Mouse (Mus musculus) right cerebral cortex, postnatal 14 days (tissue): ENCODE results near the gene Hoxc12.
A peak's percentile ranks its signal among the peaks of the same experiment; 100 is the strongest.

ENCODE experiments used
- DNase-seq: peaks from one replicate; pipeline ENCODE4 v3.0.0; 2022

Hoxc12 gene

GRCm38 (mm10) chr15:102965892-102966775, 29.6 kb downstream of the Hoxc12 start:
- peak; percentile 33 for DNase-seq

GRCm38 (mm10) chr15:102966776-102967311, 30.3 kb downstream of the Hoxc12 start, which contains the start of gene Hoxc10:
Hoxc10 (plus strand) TSS chr15:102966796.
- no peak for DNase-seq

GRCm38 (mm10) chr15:102967312-102967510, 30.7 kb downstream of the Hoxc12 start, which contains the start of gene Hoxc5:
Hoxc5 (plus strand) TSS chr15:102967443.
- DNase-seq = no peak

GRCm38 (mm10) chr15:102967511-102968397, 31.2 kb downstream of the Hoxc12 start:
- DNase-seq = no peak

GRCm38 (mm10) chr15:102969296-102969695, 32.7 kb downstream of the Hoxc12 start:
- DNase-seq = no peak

DNA sequence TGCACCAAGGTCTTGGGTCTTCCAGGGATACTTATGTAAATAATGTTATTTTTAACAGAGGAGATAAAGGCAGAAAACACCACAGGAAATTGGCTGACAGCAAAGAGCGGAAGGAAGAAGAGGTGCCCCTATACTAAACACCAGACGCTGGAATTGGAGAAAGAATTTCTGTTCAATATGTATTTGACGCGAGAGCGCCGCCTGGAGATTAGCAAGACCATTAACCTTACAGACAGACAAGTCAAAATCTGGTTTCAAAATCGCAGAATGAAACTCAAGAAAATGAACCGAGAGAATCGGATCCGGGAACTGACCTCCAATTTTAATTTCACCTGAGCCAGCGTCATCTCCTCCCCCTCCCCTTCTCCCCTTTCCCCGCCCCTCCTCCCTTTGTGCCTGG, 34.2 kb downstream of the Hoxc12 start:
- DNase-seq = no peak

DNA sequence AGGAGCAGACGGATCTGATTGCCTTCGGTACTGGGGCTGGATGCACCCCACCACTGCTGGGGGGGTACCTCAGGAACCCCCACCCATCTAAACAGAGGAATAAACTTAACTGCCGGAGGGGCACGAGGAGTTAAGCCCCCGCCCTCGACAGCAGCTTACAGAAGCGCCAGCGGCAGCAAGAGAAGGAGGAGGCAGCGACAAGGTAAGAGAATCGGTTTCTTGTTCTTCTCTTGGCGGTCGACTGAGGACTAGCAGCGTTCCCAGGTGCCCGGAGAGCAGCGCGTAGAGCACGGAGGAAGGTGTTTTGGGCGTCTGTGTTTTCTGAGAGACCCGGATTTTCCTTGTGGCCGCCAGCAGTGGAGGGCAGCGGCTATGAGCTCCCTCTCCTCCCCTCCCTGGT, 35.7 kb downstream of the Hoxc12 start:
- no peak for DNase-seq

- no peak for DNase-seq
Measured at GRCm38 (mm10) chr15:102972753-102973152, 36.2 kb downstream of the Hoxc12 start.

DNA sequence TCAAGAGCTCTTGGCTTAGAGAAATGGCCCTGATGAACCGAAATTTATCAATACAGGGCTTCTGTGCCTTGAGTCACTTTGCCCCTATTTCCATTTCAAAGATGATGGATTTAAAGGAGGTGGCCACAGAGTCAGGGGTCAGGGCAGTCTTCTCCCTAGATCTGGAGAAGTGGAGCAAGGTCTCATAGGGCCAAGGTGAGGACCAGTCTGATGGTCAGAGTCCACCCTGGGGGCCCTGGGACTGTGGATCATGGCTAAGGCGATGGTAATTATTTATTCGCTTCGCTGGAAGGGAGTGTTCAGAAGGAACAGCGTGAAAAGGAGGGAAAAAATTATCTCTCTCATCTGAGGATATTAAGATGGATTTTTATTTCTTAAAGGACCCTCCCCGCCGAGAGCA, 38.5 kb downstream of the Hoxc12 start:
- no peak for DNase-seq

DNA sequence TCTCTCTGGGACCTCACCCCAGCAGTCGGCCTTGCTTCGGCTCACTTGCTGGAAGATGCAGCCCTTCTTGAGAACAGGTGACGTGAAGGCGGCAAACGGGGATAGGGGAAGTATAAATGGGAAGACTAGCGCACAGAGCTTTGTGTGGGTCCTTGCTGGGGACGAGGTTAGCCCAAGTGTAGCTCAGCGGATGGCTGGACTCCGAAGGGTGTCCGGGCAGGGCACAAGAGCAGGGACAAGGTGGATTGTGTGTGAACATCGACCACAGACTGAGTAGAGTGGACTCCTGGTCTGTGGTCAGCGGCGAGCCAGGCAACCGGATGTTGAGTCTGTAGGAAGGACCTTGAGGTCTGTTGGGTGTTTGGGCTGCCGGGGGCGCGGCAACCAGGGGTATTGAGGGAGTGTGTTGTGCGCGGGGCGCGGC, 39.1 kb downstream of the Hoxc12 start:
- no peak for DNase-seq

GRCm38 (mm10) chr15:102976171-102976570, 39.6 kb downstream of the Hoxc12 start, which contains the start of gene Hoxc9:
Hoxc9 (plus strand) TSS chr15:102976439.
- DNase-seq = no peak

GRCm38 (mm10) chr15:102976631-102977422, 40.3 kb downstream of the Hoxc12 start:
- no peak for DNase-seq

GRCm38 (mm10) chr15:102977423-102977974, 40.9 kb downstream of the Hoxc12 start:
- DNase-seq = no peak

GRCm38 (mm10) chr15:102978615-102979515, 42.3 kb downstream of the Hoxc12 start:
- no peak for DNase-seq

- DNase-seq = no peak
Measured at GRCm38 (mm10) chr15:102979936-102980335, 43.4 kb downstream of the Hoxc12 start.

GRCm38 (mm10) chr15:102980352-102980751, 43.8 kb downstream of the Hoxc12 start:
- DNase-seq = no peak

DNA sequence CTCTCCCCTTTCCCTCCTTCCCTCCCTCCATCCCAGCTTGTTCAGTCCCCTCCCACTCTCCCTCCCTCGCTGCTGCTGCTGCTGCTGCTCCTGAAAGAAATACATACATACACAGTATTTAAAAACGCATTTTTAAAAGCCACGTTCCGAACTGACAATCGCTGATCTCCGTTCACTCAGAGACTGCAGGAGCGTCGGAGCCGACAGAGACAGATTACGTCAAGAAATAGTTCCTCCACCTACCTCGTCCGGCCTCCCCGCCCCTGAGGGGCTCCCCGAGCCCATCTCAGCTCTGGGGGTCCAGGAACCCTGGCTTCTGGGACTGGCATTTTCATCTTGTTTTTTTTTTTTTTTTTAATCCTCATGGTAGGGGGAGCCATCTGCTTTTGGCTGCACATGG, 44.4 kb downstream of the Hoxc12 start:
- no peak for DNase-seq

DNA sequence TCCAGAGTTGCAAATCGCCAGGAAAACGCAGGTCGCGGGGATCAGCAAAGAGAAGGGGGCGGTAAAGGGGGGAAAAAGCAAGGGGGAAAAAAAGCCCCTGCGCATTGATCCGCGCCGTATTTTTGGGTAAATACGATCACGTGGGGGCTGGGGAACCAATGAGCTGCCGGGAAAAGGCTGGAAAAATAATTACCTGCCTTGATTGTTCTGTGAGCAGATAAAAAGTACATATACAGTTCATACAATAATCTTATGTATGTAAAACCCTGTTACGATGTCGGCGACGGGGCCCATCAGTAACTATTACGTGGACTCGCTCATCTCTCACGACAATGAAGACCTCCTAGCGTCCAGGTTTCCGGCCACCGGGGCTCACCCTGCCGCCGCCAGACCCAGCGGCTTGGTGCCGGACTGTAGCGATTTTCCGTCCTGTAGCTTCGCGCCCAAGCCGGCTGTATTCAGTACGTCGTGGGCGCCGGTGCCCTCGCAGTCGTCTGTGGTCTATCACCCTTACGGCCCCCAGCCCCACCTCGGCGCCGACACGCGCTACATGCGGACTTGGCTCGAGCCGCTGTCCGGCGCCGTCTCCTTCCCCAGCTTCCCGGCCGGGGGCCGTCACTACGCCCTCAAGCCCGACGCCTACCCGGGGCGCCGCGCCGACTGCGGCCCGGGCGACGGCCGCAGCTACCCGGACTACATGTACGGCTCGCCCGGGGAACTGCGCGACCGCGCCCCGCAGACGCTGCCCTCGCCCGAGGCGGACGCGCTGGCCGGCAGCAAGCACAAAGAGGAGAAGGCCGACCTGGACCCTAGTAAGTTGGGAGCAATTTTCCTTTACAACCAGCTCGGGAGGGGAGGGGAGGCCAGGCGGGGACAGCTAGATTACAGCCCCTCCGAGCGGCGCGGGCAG, 45.1 kb downstream of the Hoxc12 start:
- no peak for DNase-seq

DNA sequence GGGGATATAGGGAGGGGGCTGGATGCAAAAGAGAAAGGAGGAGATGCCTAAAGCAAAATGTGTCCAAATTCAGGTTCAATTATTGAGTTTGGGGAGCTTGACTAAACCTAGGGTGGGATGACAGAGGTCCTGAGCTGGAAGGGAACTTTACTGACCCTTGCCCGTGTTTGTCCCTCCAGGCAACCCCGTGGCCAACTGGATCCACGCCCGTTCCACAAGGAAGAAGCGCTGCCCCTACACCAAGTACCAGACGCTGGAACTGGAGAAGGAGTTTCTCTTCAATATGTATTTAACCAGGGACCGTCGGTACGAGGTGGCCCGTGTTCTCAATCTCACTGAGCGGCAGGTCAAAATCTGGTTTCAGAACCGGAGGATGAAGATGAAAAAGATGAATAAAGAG, 47.2 kb downstream of the Hoxc12 start:
- DNase-seq = no peak

- no peak for DNase-seq
Measured at GRCm38 (mm10) chr15:102984521-102984920, 48.0 kb downstream of the Hoxc12 start.
